Mouse (Mus musculus) embryo, embryonic 11.5 days (tissue): ENCODE measurements around the gene Cdc26.

Experiments used
- DNase-seq: peaks from one replicate; pipeline ENCODE4 v3.0.0-alpha.2; 2012; ENCODE audit warnings: low read depth, low spot score

Cdc26 gene

DNA sequence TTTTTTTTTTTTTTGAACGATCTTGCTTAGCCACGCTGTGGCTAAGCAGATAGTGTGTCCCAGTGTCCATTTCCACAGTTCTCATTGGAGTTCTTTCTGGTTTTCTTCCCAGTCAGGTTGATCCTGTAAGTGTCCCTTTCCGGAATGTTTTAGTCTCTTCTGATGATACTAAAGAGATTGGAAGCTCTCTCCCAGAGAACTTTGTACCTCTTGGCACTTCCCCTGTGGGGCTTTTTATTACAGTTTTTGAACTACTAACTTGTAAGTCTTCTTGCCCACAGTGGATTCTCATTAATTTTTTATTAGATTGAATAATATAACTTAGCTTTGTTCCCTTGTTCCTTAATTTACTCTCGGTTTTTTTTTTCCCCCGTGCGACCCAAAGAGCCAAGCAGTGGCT is 46.9 kb downstream of the Cdc26 start:
- no peak for DNase-seq

DNA sequence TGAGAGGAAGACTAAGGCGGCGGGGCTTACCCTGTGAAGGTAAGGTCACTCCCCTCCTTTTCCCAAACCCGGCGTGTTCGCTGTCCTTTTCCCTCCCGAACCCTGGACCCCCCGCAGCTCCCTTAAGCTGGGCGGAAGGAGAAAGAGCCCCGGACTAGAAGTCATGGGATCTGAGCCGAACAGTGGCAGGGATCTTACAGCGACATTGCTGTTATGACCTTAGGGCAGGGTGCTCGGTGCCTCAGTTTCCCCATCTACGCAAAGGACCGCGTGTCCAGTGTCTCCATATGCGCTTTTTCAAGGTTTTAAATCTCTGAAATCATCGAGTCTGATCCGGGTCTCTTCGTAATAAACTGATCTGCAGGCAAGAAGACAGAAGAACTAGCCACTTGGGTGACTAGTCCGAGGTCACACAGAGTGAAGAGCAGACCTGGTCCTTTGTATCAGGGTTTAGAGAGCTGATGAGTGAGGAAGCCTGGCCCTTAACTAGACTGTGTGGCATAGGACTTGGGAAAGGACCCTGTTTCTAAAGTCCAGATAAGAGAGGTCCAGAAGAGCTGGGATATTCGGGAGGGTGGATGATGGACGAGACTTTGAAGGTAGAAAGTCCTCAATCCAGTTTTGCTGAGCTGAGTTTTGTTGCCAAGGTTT is 47.5 kb downstream of the Cdc26 start:
- DNase-seq, result no peak

DNA sequence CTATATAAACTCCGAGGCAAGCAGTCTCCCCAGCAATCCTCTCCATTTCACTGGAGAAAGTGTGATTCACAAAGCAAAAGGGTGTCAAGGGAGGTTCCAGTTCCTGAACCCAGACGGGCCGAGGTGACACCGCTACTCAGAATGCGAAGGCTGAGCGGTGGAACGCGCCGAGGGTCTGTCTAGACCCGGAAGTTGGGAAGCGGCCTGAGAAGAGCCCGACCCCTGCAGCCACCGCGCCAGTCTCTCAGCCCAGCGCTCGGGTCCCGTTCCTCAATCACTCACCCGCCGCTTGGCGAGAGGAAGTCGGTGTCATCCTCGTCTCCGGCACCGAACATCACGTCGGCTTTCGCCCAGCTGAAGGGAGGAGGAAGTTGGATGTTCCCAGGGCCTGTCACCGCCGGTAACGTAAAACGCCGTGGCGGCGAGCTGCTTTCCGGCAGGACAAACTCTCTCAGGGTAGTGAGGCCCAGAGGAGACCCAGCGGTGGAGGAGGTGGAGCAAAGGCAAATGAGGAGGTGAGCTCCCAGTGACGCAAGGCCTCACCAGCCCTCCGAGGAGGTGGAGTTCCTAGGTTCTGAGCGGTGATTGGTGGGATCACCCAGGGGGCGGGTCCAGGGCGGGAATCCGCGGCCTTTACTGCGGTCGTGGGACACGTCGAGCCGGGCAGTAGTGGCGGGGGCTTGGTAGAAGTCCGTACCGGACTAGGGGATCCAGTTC is 48.2 kb downstream of the Cdc26 start, which contains the start of the genes Fkbp15 and Slc31a1:
Gene Fkbp15, minus strand, starts transcription at position 461 of the 717 bp plus-strand sequence.
Gene Slc31a1, plus strand, starts transcription at position 640 of the 717 bp plus-strand sequence.
- DNase-seq, result peak; percentile 98

DNA sequence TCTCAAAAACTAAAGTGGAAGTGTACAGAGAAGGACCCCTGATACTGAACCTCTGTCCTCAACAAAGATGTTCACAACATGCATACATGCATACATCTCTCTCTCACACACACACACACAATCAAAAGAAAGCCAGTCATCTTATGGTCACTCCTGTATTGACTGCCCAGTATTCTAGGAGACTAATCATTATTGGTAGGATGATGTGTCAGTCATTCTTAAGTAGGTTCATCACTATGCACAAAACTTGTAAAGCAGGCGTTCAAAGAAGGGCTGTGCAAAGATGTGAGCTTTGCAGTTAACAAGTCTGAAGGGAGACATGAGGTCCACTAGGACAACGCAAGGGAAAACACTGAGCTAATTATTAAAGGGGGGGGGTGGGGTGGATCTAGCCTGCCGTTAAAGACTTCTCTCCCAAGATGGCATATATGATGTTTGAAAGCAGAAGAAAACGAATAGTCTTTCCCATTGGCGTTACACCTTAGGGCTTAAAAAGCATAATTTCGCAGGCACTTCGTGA is 49.1 kb downstream of the Cdc26 start:
- no peak for DNase-seq

DNA sequence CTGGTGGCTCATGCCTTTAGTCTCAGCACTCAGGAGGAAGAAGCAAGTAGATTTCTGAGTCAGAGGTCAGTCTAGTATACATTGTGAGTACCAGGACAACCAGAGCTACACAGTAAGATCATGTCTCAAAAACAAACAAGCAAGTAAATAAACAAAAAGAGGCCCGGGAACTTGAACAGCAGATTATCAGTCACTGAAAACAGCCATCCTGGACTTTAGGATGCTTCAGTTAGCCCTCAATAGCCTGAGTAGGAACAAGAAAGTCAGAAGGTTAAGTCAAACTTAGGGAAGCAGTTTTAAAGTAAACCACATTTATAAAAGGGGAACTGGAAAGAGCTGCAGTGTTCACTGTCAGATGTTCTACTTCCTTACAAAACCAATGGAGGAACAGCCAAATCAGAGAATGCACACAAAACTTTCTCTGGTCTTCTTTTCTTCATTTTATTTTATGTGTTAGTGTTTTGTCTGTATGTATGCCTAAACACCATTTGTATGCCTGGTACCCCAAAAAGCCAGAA is 50.8 kb downstream of the Cdc26 start:
- DNase-seq, result no peak

DNA sequence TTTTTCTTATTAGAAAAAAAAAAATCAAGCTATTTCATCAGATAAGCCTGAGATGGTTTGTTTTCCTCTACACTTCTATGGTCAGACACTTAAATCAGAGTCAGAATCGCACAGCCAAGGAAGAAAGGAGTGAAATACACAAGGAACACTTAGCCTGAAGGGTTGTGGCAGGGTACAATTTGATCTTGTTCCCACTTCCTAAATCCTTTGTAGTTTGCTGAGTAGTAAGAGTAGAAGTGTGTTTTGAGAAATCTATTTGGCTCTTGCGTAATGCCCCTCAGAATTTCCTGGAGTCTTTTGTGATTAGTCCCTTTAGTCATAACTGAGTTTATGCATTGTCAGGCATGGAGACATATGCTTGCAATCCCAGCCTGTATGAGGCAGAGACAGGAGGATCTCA is 59.1 kb downstream of the Cdc26 start:
- no peak for DNase-seq

DNA sequence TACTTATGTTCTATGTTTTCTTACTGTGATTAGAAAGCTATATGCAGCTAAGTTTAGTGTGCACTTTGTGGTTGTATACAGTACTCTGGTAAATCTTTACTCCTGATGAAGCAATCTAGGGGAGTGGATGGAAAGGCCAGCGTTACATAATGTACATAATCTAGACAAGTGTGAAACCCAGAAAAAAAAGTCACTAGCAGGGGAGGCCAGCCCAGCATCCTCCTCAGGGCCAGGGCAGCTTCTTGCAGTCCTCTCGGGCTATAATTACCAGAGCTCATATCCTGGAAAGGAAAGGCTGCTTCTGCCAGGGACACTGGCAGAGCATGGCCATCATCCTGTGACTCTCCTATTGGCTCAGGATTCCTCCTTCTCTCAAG is 60.1 kb downstream of the Cdc26 start:
- no peak for DNase-seq

DNA sequence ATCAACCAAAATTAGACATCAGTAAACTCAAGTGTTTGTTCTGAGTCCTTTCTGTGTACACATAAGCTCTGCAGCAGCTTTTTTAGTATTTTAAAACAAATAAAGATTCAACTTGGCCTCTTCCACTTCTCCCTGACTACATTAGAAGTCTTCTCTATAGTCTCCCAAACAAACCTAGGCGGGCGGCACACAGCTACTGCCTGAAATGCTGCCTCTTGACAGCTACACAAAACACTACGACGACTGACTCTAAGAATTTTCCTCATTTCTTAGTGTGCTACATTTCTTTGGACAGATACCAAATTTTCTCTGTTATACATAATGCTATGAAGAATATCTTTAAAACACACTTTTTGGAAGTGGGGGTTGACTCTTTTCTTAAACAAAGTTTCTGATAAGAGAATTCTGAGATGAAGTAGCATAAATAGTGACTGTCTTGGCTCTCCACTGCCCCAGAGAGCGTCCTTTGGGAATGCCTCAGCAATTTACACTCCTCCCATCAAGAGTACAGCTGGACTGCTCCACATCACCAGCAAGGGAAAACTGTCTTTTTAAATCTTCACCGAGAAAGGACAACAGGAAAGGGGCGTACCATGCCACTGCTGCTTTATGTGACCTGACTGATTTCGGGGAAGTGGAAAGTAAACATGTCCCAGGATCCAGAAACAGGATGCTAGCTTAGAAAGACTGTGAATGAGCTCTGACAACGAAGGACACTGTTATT is 60.7 kb downstream of the Cdc26 start:
- DNase-seq, result no peak

DNA sequence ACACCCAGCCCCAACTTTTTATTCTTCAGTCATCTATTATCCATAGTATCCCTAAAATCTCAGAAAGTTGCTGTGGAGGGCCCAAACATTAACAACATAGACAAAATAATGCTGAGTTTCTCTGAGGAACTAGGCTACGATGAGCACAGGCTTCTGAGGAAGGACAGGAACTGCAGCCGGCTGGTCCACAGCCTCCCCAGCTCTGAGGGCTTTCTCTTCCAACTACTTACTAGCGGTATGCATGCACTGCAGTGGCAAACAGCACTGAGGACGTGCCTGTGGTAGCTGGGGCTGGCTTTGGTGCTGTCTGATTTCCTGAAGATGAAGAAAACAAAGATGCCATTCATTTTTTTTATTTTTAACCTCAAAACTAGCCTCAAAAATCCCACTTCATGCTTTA is 62.6 kb downstream of the Cdc26 start:
- no peak for DNase-seq

DNA sequence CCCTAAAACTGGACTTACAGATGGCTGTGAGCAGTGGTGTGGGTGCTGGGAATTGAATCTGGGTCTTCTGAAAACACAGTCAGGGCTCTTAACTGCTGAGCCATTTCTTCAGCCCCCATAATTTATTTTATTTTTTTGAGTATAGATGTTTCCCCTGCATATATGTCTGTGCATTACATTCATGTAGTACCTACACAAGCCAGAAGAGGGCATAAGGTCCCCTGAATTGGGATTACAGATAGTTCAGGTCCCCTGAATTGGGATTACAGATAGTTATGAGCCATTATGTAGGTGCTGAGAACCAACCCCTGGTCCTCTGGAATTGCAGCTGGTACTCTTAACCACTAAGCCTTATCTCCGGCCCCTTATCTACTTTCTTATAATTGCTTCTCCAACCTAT is 64.4 kb downstream of the Cdc26 start:
- DNase-seq, result no peak

DNA sequence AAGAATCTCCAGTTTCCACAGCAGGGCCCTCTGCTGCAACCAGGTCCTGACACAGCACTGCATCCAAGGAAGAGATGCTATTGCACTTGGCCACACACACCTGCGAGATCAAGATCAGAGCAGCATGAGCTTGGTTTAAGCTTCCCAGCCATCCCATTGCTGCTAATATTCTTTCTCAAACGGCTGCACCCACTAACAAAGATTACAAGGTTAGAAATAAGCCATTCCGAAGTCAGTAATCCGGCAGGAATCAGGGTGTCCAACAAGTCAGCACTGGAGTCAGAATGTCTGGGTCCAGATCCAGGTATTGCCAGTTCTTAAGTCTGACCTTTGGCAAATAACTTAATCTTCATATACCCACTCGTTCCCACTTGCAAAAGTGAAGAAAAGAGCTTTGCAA is 69.9 kb downstream of the Cdc26 start:
- no peak for DNase-seq
